Mouse (Mus musculus) adrenal gland, postnatal 10 days (tissue): ENCODE results near the gene Dgcr6. TPM values are rescaled to one million over a fixed set of nuclear protein-coding genes. Genes with fewer than 3 reads are reported as not detected.
A peak's percentile ranks its signal among the peaks of the same experiment; 100 is the strongest.

Experiments
- DNase-seq: peaks from one replicate; pipeline ENCODE4 v3.0.0; 2021; ENCODE audit warnings: mixed read lengths
- total RNA-seq, 2 experiments: library from RNA; stranded (reverse); gene quantifications; 2 replicates each; pipeline ENCODE4 v1.2.3; 2021

The Dgcr6 gene
- total RNA-seq, 2 experiments from 2014 or later, result 57.4 to 60.9 TPM

DNA sequence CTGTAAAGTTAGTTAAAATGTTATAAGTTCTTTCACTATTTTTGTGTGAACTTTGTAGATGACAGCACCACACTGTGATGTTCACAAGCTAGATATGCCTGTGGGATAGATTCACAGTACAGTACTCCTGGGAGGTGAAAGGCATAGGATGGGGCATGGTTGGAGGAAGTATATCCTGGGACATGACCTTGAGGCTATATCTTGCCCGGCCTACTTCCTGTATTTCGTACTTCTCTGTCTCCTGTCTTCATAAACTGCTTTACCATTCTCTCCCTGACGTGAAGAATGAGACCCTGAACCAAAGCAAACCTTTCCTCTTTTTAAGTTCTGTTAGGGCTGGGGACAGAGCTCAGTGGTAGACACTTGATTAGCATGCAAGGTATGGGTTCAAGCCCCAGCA is 65.6 kb downstream of the Dgcr6 start:
- no peak for DNase-seq

DNA sequence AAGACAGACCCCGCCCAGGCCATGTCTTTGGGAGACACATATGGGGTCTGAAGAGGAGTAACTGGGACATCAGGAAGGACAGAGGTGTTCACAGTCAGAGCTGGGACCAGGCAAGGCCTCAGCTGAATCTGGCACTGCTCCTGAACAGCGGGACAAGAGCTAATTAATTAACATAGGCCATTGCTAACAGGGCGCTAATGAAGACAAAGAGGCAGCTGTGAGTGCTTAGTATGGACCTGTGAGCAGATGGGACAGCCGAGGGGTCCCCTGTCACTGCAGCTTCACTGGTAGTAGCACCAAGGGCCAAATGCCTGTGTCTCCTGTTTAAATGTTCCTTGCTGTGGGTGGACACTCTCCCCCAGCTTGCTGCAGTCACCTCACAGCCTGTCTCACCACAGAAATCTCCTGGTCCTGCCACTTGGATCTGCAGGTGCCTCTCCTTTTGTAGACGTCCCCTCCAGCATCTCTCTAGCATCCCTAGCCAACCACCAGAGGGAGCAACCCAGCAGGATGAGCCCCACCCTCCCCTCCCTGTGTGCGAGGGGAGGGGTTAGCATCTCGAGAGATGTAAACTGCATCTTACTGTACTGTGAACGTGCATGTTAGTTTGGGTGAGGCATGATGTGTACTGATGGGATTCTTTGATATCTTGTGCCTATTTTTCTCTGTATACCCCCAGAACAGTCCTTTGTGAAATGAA is 66.5 kb downstream of the Dgcr6 start:
- DNase-seq, result peak; percentile 66

Other genes starting within 250 kb of the Dgcr6 start
- not detected for gene B830017H08Rik, start 219.7 kb upstream of the Dgcr6 start, total RNA-seq
- 1 to 10 TPM; 1.3 to 1.9 TPM for gene Car15, start 214.5 kb upstream of the Dgcr6 start, total RNA-seq
- gene Gm20518, start 161.2 kb upstream of the Dgcr6 start, total RNA-seq, result under 1 TPM; 0.18 to 0.30 TPM
- under 1 TPM in 1 of 2 experiments, not detected in 1; 0.06 TPM for gene Tssk1, start 158.6 kb upstream of the Dgcr6 start, total RNA-seq
- gene Dgcr2, start 154.3 kb upstream of the Dgcr6 start, total RNA-seq, result 10 to 100 TPM; 60.6 to 63.9 TPM
- not detected for gene Tssk2, start 154.2 kb upstream of the Dgcr6 start, total RNA-seq
- gene Ess2, start 141.5 kb upstream of the Dgcr6 start, total RNA-seq, result 10 to 100 TPM; 19.4 to 23.1 TPM
- not detected for gene Gsc2, start 137.8 kb upstream of the Dgcr6 start, total RNA-seq
- gene Slc25a1, start 124.6 kb upstream of the Dgcr6 start, total RNA-seq, result 100 to 1,000 TPM; 115 to 121 TPM
- gene Vpreb2, start 72.4 kb upstream of the Dgcr6 start, total RNA-seq, result under 1 TPM in 1 of 2 experiments, not detected in 1; 0.36 TPM
- 10 to 100 TPM; 14.9 to 16.5 TPM for gene Prodh, start 37.3 kb downstream of the Dgcr6 start, total RNA-seq
- gene Rtn4r, start 74.8 kb downstream of the Dgcr6 start, total RNA-seq, result under 1 TPM; 0.66 to 0.94 TPM
- gene Ccdc188, start 165.0 kb downstream of the Dgcr6 start, total RNA-seq, result not detected
- gene Zdhhc8, start 182.3 kb downstream of the Dgcr6 start, total RNA-seq, result 10 to 100 TPM; 18.9 to 20.5 TPM
- gene Trmt2a, start 195.8 kb downstream of the Dgcr6 start, total RNA-seq, result 10 to 100 TPM; 34.2 to 46.7 TPM
- 100 to 1,000 TPM; 123 to 127 TPM for gene Ranbp1, start 195.9 kb downstream of the Dgcr6 start, total RNA-seq
- gene Gm49776, start 205.5 kb downstream of the Dgcr6 start, total RNA-seq, result not detected
- 10 to 100 TPM; 26.8 to 41.9 TPM for gene Dgcr8, start 236.4 kb downstream of the Dgcr6 start, total RNA-seq